9 mouse cellular contexts compared by ENCODE assay signal in genomic region chr9:99449886-99450647, GRCm38 (mm10). TPM values are rescaled to one million over a fixed set of nuclear protein-coding genes. Genes with fewer than 3 reads are reported as not detected.
DNase-seq lines count a peak whose midpoint lies in the region; ATAC-seq and TF ChIP-seq lines count a peak whose summit lies in the region.
"Had no signal": no experiment of that assay in that cellular context is flagged by ENCODE, and none has a peak within 500 bp of the region (broad histone marks: within the 10 kb centered on the region; RNA-seq: fewer than 3 reads in every experiment).

No protein-coding gene starts in this region.

- WGBS in cerebellum, adult 2 months = 37% methylated on average over 9 of the region's 9 CpGs
- 31% methylated on average over 9 of the region's 9 CpGs for WGBS in liver, embryonic 12.5 days (ENCODE audit: insufficient replicate concordance)

- peak; percentile 18; the same call in 1 of the 2 replicates for TF ChIP-seq CTCF in cerebellum, adult 2 months (IDR thresholded peaks at IDR 0.05; ENCODE audit: borderline replicate concordance, insufficient read depth, low read depth, low read length)

- no peaks in the 10 kb centered on the region for H3K36me3 ChIP-seq in liver, embryonic 12.5 days
- H3K36me3 ChIP-seq: heart, embryonic 13.5 days had no signal

- H3K9ac ChIP-seq in liver, embryonic 12.5 days = no peak overlapping the region
- H3K9ac ChIP-seq: heart, embryonic 13.5 days had no signal

- H3K27ac ChIP-seq in cerebellum, adult 2 months (ENCODE audit: insufficient read depth, low read length) = no peak overlapping the region
- no peak overlapping the region for H3K27ac ChIP-seq in liver, embryonic 12.5 days
- H3K27ac ChIP-seq: heart, embryonic 13.5 days had no signal

- H3K4me2 ChIP-seq in liver, embryonic 12.5 days = no peak overlapping the region
- H3K4me2 ChIP-seq: heart, embryonic 13.5 days had no signal

- no peaks in the 10 kb centered on the region for H3K4me1 ChIP-seq in cerebellum, adult 2 months (ENCODE audit: control insufficient read depth, insufficient read depth, low read length)
- H3K4me1 ChIP-seq in liver, embryonic 12.5 days = no peaks in the 10 kb centered on the region
- H3K4me1 ChIP-seq: heart, embryonic 13.5 days had no signal

- no peak for TF ChIP-seq POLR2A in cerebellum, adult 2 months (IDR thresholded peaks at IDR 0.05; ENCODE audit: borderline replicate concordance, insufficient read depth, low read length)

- no peaks in the 10 kb centered on the region for H3K27me3 ChIP-seq in cerebellum, adult 2 months (ENCODE audit: control insufficient read depth, insufficient read depth, low read length)
- H3K27me3 ChIP-seq in liver, embryonic 12.5 days (replicated peaks) = peaks cover 44% of the 10 kb centered on the region

- no peaks in the 10 kb centered on the region for H3K9me3 ChIP-seq in liver, embryonic 12.5 days (replicated peaks)
- H3K9me3 ChIP-seq: heart, embryonic 13.5 days had no signal

- no peak for ATAC-seq in liver, embryonic 12.5 days
- ATAC-seq in cerebellum, adult (ENCODE audit: insufficient number of reproducible peaks, low FRiP score, low TSS enrichment) = no peak

- DNase-seq in cerebellum, adult 2 months = no peak
- no peak for DNase-seq in cerebellum, postnatal 10 days
- peak; percentile 27 for DNase-seq in liver
- peak; percentile 68 for DNase-seq in embryo, embryonic 10.5 days (ENCODE audit: low spot score)
- DNase-seq in naive thymus-derived CD4-positive, alpha-beta T cell, adult 2 months (ENCODE audit: low read depth) = peak; percentile 20
- no peak for DNase-seq in spleen, postnatal 4 days (ENCODE audit: low spot score in 2 of 2)

- H3K4me3 ChIP-seq in cerebellum, adult 2 months (replicated peaks; ENCODE audit: insufficient read depth, low read depth, low read length) = no peak overlapping the region
- H3K4me3 ChIP-seq in liver, embryonic 12.5 days = no peak overlapping the region
- H3K4me3 ChIP-seq: heart, embryonic 13.5 days had no signal

RNA-seq across cellular contexts. Expression of gene Nme9, which starts 1.2 kb away (rescaled TPM):
- polyA plus RNA-seq in cerebellum, adult 2 months (2012; rRNA removed) = 0.15 and 0.49 TPM in 2 replicates
- polyA plus RNA-seq in liver, embryonic 12.5 days (2016; fragmentation: Nextera tagmentation; extraction: Ambion mirVana) = not detected in 2 replicates
- polyA plus RNA-seq: heart, embryonic 13.5 days had no signal

RNA-seq across cellular contexts. Expression of gene Mras, which starts 12.9 kb away (rescaled TPM):
- polyA plus RNA-seq in cerebellum, adult 2 months (2012; rRNA removed) = 68.9 and 81.5 TPM in 2 replicates
- polyA plus RNA-seq in liver, embryonic 12.5 days (2016; fragmentation: Nextera tagmentation; extraction: Ambion mirVana) = 3.1 and 5.2 TPM in 2 replicates

Comparison
In these comparisons a context has a peak if more than half of its experiments do, and no peak if none do; other contexts are left out.
1. DNase-seq: peak in liver (single experiment), embryo, embryonic 10.5 days (single experiment) and naive thymus-derived CD4-positive, alpha-beta T cell, adult 2 months (single experiment); none in cerebellum, adult 2 months (0 of 2), cerebellum, postnatal 10 days (0 of 2) and spleen, postnatal 4 days (0 of 2).
2. RNA of gene Mras, which starts 12.9 kb away (polyA plus RNA-seq): 68.9 to 81.5 TPM in cerebellum, adult 2 months; 3.1 to 5.2 TPM in liver, embryonic 12.5 days; every median in the first group is over 10 times any median in the second.